Mouse (Mus musculus): ENCODE results near the gene Gm4553. TPM values are rescaled to one million over a fixed set of nuclear protein-coding genes. Genes with fewer than 3 reads are reported as not detected.

Gene Gm4553
- polyA plus RNA-seq, 1 experiment from 2014 or later: not detected

Other genes with a start within 250 kb of the Gm4553 start
- gene Tollip, start 247.2 kb downstream of the Gm4553 start, polyA plus RNA-seq (2015; fragmentation: Nextera tagmentation; extraction: Ambion mirVana): 96.0 and 101 TPM in 2 replicates
- 22.7 and 26.5 TPM in 2 replicates for gene Brsk2, start 216.0 kb downstream of the Gm4553 start, polyA plus RNA-seq (2015; fragmentation: Nextera tagmentation; extraction: Ambion mirVana)
- 53.2 and 54.2 TPM in 2 replicates for gene Mob2, start 104.7 kb downstream of the Gm4553 start, polyA plus RNA-seq (2015; fragmentation: Nextera tagmentation; extraction: Ambion mirVana)
- 84.9 and 98.7 TPM in 2 replicates for gene Dusp8, start 69.9 kb downstream of the Gm4553 start, polyA plus RNA-seq (2015; fragmentation: Nextera tagmentation; extraction: Ambion mirVana)
- 0.34 TPM in 1 of 2 replicates, not detected in the other for gene Gm45618, start 45.0 kb downstream of the Gm4553 start, polyA plus RNA-seq (2015; fragmentation: Nextera tagmentation; extraction: Ambion mirVana)
- gene Gm39115, start 29.7 kb downstream of the Gm4553 start, polyA plus RNA-seq (2015; fragmentation: Nextera tagmentation; extraction: Ambion mirVana): not detected in 2 replicates
- not detected in 2 replicates for gene Gm45337, start 21.1 kb downstream of the Gm4553 start, polyA plus RNA-seq (2015; fragmentation: Nextera tagmentation; extraction: Ambion mirVana)
- gene Gm29735, start 8.6 kb downstream of the Gm4553 start, polyA plus RNA-seq (2015; fragmentation: Nextera tagmentation; extraction: Ambion mirVana): not detected in 2 replicates
- not detected in 2 replicates for gene Krtap5-2, start 10.3 kb upstream of the Gm4553 start, polyA plus RNA-seq (2015; fragmentation: Nextera tagmentation; extraction: Ambion mirVana)
- gene Gm10153, start 24.6 kb upstream of the Gm4553 start, polyA plus RNA-seq (2015; fragmentation: Nextera tagmentation; extraction: Ambion mirVana): not detected in 2 replicates
- gene Krtap5-3, start 35.6 kb upstream of the Gm4553 start, polyA plus RNA-seq (2015; fragmentation: Nextera tagmentation; extraction: Ambion mirVana): not detected in 2 replicates
- gene Gm7579, start 46.1 kb upstream of the Gm4553 start, polyA plus RNA-seq (2015; fragmentation: Nextera tagmentation; extraction: Ambion mirVana): not detected in 2 replicates
- gene Krtap5-5, start 64.2 kb upstream of the Gm4553 start, polyA plus RNA-seq (2015; fragmentation: Nextera tagmentation; extraction: Ambion mirVana): not detected in 2 replicates
- gene Gm40460, start 75.3 kb upstream of the Gm4553 start, polyA plus RNA-seq (2015; fragmentation: Nextera tagmentation; extraction: Ambion mirVana): not detected in 2 replicates
- gene Gm2431, start 92.6 kb upstream of the Gm4553 start, polyA plus RNA-seq (2015; fragmentation: Nextera tagmentation; extraction: Ambion mirVana): not detected in 2 replicates
- not detected in 2 replicates for gene Gm4559, start 108.6 kb upstream of the Gm4553 start, polyA plus RNA-seq (2015; fragmentation: Nextera tagmentation; extraction: Ambion mirVana)
- not detected in 2 replicates for gene Krtap5-1, start 131.4 kb upstream of the Gm4553 start, polyA plus RNA-seq (2015; fragmentation: Nextera tagmentation; extraction: Ambion mirVana)
- gene Krtap5-4, start 137.8 kb upstream of the Gm4553 start, polyA plus RNA-seq (2015; fragmentation: Nextera tagmentation; extraction: Ambion mirVana): not detected in 2 replicates
- 2.6 and 3.8 TPM in 2 replicates for gene Ifitm10, start 208.0 kb upstream of the Gm4553 start, polyA plus RNA-seq (2015; fragmentation: Nextera tagmentation; extraction: Ambion mirVana)
- not detected in 2 replicates for gene Gm49369, start 216.9 kb upstream of the Gm4553 start, polyA plus RNA-seq (2015; fragmentation: Nextera tagmentation; extraction: Ambion mirVana)
- gene Ctsd, start 222.3 kb upstream of the Gm4553 start, polyA plus RNA-seq (2015; fragmentation: Nextera tagmentation; extraction: Ambion mirVana): 203 and 208 TPM in 2 replicates

Measured in forebrain, embryonic 16.5 days (tissue).